Mouse (Mus musculus) cerebellum, adult (tissue): ENCODE data around the gene Baiap3.

ENCODE experiments used
- ATAC-seq: cut with Nextera tagmentation; 2 replicates; pipeline ENCODE4 v1.9.2; 2017; ENCODE audit warnings: mild to moderate bottlenecking, moderate library complexity, mixed read lengths; ENCODE audit not compliant: insufficient number of reproducible peaks, low FRiP score, low TSS enrichment

The Baiap3 gene

DNA sequence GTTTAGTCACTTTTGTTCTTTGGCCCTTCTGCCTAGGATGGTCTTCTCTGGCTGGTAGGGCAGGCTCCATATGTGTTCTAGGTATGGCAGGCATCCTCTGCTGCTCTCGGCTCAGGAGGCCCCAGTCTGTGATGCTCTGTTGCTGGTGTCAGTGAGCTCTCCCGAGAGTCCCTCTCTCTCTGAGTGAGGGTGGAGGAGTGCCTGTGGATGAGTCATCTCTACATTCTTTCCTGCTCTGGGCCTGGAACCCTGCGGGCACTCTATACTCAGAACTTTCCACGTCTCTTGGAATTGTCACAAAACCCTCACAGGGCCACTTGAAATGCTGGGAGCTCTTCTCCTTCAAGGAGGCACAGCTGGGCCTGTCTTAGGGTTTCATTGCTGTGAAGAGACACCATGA is 44.5 kb downstream of the Baiap3 start:
- no peak for ATAC-seq

DNA sequence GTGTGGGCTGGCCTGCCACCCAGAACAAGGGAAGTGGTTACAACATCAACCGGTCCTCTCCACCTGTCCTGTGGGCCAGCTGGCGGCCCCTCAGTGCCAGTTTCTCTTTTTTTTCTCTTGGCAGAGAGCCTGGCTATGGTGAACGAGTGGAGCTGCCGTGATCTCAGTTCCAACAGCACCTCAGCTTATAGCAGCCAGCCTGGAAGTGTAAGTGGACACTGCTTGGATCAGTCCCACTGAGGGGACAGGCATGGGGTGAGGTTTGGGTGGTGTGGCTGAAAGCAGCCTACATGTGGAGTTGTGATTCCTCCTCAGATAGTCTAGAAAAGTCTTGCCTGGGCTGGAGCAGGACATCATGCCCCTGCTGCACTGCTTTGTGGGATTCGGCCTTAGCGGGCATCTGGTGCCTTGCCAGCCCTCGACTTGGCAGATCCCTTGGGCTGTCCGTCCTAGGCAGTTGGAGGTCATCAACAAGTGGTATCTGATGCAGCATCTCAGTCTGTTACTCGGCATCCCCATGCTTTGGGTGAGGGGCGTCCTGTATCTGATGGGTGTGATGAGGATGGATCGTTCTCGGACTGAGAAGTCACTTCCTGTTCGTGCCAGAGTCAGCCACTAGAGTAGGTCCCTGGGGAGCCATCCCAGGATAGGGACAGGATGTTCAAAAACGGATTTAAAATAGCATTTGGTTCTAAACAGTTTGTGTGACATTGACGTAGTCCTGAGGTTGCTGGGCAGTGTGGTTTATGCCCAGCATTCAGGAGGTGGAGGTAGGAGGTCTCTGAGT is 45.3 kb downstream of the Baiap3 start:
- ATAC-seq, result peak; percentile 76; the same call in 1 of the 2 replicates

DNA sequence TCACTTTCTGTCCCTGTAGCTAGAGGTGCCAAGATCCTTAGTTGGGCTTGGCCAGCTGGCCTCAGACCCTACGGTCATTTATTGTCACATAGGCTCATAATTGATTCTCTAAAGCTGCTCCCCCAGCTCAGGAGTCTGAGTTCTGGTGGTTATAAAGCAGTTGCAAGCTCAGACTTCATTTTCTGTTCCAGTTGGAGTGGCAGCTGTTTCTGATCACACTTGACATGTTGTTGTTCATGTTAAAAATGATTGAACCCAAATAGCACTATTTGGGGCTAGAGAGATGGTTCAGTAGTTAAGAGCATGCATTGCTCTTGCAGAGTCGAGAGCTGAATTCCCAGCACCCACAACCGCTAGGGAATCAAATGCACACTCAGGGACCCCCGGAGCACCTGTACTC is 46.2 kb downstream of the Baiap3 start:
- ATAC-seq, result no peak

DNA sequence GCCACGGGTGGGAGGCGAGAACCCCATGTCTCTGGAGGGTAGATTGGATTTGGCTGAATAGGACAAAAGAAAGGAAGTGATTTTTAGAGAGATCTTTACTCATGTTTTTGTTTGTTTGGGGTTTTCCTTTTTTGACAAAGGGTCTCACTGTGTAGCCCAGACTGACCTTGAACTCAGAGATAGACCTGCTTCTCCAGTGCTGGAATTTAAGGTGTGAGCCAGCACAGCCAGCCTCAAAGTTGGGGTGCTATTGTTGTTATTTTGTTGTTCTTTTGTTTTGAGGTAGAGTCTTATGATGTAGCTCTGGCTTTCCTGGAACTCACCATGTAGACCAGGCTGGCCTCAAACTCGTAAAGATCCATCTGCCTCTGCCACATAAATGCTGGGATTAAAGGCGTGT is 53.8 kb downstream of the Baiap3 start:
- ATAC-seq, result no peak
